Mouse (Mus musculus) hindbrain, embryonic 15.5 days (tissue): Measurements from ENCODE around the gene Trim26. TPM values are rescaled to one million over a fixed set of nuclear protein-coding genes. Genes with fewer than 3 reads are reported as not detected.

Experiments
- polyA plus RNA-seq: library from polyadenylated mRNA; unstranded; fragments of >200 nt; fragmentation: Nextera tagmentation; extraction: Ambion mirVana; gene quantifications from 2 replicates; pipeline ENCODE4 v1.2.1, GENCODE M21; 2015

The Trim26 gene
- polyA plus RNA-seq, 1 experiment from 2014 or later = 50.8 TPM

Other genes with a start within 250 kb of the Trim26 start
- not detected in 2 replicates for gene H2-M9, start 194.5 kb upstream of the Trim26 start, polyA plus RNA-seq
- not detected in 2 replicates for gene H2-M1, start 164.9 kb upstream of the Trim26 start, polyA plus RNA-seq
- gene H2-M10.5, start 64.2 kb upstream of the Trim26 start, polyA plus RNA-seq = not detected in 2 replicates
- not detected in 2 replicates for gene H2-M10.6, start 25.0 kb upstream of the Trim26 start, polyA plus RNA-seq
- 0.64 and 0.83 TPM in 2 replicates for gene Trim15, start 30.1 kb downstream of the Trim26 start, polyA plus RNA-seq
- 1.4 and 1.7 TPM in 2 replicates for gene Trim10, start 32.4 kb downstream of the Trim26 start, polyA plus RNA-seq
- gene Trim40, start 53.0 kb downstream of the Trim26 start, polyA plus RNA-seq = 0.06 and 0.14 TPM in 2 replicates
- gene Trim31, start 61.0 kb downstream of the Trim26 start, polyA plus RNA-seq = not detected in 2 replicates
- 1.5 and 1.7 TPM in 2 replicates for gene Rnf39, start 105.8 kb downstream of the Trim26 start, polyA plus RNA-seq
- 154 and 168 TPM in 2 replicates for gene Ppp1r11, start 114.6 kb downstream of the Trim26 start, polyA plus RNA-seq
- 55.2 and 55.6 TPM in 2 replicates for gene Znrd1, start 121.4 kb downstream of the Trim26 start, polyA plus RNA-seq
- gene Znrd1as, start 121.5 kb downstream of the Trim26 start, polyA plus RNA-seq = 5.4 and 5.8 TPM in 2 replicates
- gene 2410137M14Rik, start 144.1 kb downstream of the Trim26 start, polyA plus RNA-seq = 0.30 and 0.38 TPM in 2 replicates
- gene H2-M5, start 152.4 kb downstream of the Trim26 start, polyA plus RNA-seq = 2.5 and 3.1 TPM in 2 replicates
- 222 and 250 TPM in 2 replicates for gene Zfp57, start 164.0 kb downstream of the Trim26 start, polyA plus RNA-seq
- 2.3 TPM in 2 replicates for gene Mog, start 186.3 kb downstream of the Trim26 start, polyA plus RNA-seq
- 85.2 and 86.0 TPM in 2 replicates for gene Gabbr1, start 208.8 kb downstream of the Trim26 start, polyA plus RNA-seq